Mouse (Mus musculus) liver, postnatal 0 days (tissue): Measurements from ENCODE around the gene Sergef.

Source experiments
- CTCF ChIP-seq: sonication (generic); IDR thresholded peaks from 2 replicates; pipeline ENCODE4 v1.5.1; 2016; ENCODE audit warnings: antibody characterized with exemption, low read depth
- EP300 ChIP-seq: IDR thresholded peaks from 2 replicates; pipeline ENCODE4 v1.6.1; 2016; ENCODE audit warnings: antibody characterized with exemption, low read depth, mild to moderate bottlenecking

DNA sequence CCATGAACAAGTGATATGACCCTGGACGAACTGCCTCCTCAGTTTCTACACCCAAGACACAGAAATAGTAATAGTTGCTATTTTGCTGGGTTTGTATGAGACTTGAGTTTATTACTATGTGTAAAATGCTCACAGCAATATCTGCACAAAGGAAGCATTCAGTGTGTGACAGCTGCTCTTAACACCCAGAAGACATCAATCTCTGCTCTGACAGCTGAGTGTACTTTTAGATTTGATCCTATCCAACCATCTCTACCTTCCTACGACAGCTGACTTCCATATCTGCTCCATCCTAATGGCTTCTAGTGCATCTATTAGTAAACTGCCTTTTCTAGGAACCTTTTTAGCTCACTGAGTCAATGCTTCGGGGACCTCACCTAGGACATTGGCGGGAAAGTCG lies 110.3 kb downstream of the Sergef start:
- no peak for TF ChIP-seq CTCF
- no peak for TF ChIP-seq EP300
